Mouse (Mus musculus) CD4-positive, CD25-positive, alpha-beta regulatory T cell, adult 2 months (primary cell): ENCODE data around the gene Sipa1l1.

ENCODE experiments used
- DNase-seq: peaks from one replicate; pipeline ENCODE4 v3.0.0-alpha.2; 2012; ENCODE audit warnings: low read depth, low spot score

The Sipa1l1 gene

DNA sequence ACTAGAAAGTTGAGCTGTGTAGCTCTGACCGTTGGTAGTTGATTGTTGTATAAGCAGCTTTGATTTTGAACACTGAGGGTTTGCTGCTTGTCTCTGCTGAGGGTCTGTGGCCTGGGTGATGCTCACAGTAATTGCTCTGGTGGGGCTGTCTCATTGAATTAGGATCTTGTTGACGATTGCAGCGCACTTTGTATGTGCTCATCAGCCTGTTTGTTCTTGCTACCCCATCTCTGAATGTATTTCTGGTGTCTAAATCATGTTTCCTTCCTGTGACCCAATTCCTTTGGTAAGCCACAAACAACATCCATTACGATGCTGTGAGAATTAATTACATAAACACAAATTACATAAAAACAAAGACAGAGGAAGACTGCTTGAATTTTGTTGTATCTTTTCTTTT is 39.5 kb downstream of the Sipa1l1 start:
- peak; percentile 27 for DNase-seq

DNA sequence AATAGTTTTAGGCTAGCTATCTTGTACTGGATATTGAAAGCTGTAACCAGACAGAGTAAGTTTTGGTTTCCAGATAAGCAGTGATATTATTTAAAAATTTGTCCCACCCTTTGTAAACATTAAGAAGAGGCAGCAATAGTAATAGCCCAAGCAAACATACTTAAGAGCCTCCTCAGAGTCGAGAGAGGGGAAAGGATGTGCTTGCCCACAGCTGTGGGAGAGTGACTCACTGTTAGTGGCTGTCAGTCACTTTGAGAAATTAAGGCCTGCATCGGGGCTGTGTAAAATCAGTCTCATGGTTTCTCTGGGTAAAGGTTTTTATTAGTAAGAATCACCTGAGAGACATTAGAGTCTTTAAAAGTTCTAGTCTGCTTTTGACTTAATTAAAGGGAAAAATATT is 40.6 kb downstream of the Sipa1l1 start:
- peak; percentile 15 for DNase-seq

DNA sequence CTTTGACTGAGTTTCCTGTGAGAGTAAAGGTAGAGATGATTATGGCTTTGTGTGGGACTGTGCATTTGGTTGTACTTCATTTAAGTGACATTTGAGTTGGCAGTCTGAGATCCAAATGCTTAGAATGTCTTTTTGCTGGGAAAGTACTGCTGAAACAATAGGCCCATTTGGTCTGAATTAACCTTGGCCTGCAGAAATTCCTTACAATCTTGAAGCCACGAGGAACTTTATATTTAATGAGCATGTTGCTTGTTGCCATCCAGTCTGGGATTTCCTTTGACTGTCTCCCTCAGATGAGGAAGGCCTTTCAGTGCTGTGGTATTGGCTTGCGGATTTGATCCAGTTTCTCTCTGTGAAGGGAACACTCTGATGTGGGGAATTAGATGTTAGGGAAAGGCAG is 43.9 kb downstream of the Sipa1l1 start:
- DNase-seq = no peak

DNA sequence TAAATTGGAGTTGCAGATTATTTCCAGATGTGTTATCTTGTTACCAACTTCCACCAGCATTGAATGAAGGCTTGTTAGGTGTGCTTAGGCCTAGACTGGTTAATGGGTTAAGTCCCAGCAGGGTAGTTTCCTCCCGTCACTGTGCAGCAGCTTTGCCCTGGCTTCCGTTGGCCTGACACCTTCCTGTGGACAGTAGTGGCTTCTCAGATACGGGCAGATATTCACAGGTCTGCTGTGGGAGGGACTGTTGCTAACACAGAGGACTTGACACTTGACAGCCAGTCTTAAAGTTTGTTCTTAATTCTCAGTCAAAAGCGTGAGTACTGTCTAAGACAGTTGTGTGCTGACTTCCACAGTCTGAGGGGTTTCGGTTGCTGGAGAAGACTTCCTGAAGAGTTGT is 45.8 kb downstream of the Sipa1l1 start:
- DNase-seq = no peak

DNA sequence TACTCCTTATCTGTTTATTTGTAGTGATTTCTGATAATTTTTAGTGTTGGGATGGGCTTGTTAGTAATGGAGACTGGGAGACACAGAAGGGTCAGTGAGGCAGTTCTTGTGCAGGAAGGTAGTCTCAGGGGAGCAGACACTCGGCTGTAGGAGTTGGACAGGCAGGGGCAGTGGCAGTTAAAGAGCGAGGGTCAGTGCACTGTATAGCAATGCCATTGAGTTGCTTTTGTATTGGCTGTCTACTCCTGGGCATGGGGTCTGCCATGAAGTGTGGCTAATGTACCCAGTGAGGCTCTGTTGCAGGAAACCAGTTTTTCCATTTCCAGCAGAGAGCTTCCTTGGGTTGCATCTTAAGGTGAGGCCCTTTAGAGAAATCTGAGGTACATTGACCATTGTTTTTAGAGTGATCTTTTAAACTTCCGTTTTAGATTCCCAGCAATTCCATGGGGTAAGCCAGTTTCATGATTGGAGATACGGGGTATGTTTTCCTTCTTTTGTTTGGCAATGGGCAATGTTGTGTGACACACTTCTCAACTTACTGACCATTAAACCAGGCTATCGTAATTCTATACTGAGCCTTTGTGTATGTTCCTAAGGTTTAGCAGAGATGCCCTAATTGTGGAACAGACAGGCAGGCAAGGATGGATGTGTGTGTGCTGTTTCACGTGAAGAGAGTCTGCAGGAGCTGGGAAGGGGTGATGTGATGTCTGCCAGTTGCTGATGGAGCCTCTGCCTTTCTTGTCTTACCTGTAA is 47.9 kb downstream of the Sipa1l1 start:
- no peak for DNase-seq

DNA sequence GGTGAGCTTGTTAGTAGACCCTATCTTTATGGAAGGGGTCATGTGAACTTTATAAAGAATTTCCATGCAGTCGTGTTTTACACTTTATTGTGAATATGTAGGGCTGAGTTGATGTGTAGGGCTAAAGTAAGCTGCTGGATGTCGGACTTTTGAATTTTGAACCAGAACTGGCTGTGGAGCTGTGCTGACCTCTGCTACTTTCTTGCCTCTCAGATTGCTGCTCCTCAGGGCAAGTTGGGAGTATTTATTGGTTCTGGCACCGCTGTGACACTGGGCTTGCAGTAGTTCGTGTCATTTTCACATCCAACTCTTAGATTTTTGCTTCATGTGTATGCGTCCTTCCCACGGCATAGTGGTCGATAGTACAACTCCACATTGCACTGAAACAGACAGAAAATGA is 49.1 kb downstream of the Sipa1l1 start:
- no peak for DNase-seq

DNA sequence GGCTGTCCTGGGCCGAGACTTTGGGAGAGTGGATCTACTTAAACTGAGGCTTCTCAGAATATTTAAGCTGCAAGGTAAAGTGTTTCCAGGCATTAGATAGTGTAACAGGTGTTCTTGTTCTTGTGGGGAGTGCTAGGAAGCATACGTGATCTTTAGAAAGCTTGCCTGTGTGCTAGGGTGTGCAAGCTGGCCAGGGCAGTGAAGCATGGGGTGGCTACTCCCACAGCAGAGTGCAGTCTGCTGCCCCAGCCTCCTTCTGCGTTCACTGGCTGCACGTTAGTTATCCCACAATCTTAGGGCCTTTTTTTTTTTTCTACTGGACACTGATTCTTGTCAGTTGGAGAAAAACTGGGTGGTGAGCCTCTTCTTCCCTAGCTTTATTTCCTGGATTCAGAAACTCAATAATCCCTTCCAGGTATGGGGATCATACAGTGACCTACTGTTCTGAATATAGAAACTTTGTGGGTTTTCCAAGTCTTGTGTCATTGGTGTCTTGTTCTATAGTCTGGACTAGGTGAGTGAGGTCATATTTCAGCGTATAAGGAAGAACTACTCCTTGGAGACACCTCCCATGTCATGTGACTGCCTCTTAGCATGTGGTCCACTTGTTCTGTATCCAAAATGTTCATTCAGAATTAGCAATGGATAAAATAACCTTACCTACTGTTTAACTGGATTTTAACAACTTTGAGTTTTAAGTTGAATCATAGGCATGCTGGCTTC is 51.4 kb downstream of the Sipa1l1 start:
- no peak for DNase-seq

DNA sequence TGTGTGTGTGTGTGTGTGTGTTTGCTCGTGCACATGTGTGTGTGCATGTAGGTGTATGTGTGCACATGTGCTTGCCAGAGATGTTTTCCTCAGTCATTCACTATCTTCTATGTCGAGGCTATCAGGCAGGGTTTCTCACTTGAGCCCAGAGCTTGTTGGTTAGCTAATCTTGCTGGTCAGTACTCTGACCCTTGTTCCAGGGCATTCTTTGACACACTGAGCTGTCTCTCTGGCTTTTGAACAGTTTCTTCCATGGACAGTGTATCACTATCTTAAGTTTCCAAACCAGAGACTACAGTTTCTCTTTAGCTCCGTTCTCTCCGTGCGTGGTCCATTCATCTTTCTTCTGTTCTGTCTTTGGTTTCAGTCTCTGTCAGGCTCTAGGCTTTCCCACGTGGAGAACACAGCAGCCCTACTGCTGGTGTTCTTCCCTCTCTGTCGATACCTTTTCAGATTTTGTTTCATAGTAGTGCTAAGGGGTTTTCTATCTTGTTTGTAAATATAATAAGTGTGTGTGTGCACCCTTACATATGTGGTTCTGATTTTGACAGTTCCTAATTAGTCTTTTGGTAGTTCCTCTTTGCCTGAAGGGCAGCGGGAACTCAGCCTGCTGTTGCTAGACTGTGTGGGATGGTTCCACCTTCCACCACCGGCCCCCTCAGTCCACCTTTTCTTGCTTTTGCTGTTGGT is 54.2 kb downstream of the Sipa1l1 start:
- no peak for DNase-seq

DNA sequence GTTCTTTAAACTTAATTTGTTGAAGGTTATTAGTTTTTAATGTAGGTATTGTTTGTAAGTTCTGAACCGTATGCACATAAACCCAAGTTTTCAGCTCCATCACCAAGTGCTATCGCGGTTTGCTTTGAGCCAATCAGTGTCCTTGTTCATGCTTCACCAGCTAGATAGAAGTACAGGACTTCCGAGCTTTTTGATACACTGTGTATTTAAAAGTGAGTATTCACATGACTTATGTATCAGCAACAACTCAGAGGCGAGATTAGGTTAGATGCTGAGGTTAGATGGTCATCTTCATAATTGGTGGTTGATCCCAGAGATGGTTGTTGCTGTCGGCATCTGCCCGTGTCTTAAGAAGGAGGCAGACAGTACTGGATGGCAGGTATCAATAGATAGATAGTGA is 55.7 kb downstream of the Sipa1l1 start:
- DNase-seq = no peak

DNA sequence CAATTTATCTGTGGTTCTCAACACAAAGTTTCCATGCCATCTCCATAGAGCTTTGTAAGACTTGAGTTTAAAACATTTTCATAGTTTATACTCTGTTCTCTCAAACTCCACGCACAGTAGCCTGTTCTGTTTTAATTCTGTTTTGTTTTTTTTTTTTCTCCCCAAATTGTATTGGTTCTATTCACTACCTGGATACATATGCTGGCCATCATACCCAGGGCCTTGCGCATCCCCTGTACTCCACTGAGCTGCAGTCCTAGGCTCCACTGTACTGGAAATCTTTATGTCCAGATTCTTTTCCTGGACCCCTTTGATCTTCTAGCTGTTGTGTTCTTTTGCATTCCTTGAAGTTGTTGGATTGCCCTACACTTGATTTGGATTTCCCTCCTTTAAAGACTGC is 56.2 kb downstream of the Sipa1l1 start:
- DNase-seq = no peak

DNA sequence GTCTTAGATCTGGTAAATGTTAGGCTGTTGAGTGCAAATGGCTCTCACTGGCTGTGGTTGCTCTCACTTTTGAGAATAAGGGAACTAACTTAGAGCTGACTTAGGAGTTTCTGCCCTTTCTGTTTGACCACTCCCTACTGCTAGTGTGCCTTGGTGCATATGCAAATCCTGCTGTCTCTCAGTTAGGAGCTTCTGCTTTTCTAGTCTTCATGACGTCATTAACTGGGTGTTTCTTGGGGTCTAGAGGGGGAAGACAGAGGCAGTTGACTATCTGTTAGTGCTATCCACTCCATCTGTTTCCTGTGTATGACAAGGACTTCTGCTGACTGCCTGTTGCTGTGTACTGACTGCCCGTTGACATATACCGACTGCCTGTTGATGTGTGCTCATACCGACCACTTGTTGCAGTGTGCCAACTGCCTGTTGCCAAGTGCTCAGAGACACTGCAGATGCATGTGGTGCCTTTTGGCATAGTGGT is 56.7 kb downstream of the Sipa1l1 start:
- peak; percentile 44 for DNase-seq

DNA sequence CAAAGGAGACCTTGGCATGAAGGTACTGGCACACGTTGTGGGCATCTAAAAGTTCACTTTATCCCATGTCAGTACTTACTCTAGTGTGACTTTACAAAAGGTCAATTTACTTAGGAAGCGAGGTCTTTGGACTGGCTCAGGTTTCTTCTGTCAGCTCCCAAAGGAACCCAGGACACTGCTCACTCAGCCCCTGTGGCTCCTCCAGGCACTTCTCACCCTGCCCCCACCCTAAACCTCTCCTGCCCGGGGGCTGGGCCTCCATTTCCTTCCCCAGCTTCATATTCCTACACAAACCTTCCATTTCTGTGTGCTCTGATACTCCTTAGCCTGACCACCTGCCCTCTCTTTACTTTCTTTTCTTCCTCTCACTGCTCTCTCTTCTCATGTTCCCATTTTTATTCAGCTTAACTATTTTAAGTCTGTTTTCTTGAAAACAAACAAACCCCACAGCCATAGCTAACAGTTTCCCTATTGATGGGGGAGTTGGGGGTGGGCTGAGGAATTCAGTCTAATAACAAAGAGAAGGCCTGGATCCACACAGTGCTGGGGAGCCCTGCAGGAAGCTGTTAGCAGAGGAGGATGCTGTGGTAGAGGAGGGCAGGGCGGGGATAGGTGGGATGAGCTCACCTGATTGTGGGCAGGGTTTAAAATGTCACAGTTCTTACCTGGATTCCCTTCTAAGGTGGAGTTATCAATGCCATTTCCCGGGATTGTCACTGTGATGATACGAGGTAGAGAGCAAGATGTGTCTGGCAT is 57.4 kb downstream of the Sipa1l1 start:
- DNase-seq = no peak

DNA sequence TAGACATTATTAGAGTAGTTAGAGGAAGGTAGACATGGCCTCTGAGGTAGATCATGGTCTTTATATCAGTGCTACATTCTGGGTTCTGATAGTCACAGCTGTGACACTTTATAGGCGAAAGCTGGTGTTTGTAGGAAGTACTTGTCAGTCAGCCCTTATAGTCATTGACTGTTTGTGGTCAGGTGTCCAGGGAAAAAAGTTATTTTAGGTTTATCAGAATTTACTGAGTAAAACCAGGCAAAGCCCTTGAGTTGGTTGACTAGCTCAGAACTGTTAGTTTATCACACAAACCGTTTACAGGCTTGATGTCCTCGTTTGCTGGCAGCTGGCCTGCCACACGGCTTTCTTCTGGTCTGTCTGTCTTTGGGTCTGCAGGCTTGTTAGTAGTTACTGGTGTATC is 61.0 kb downstream of the Sipa1l1 start:
- DNase-seq = no peak

DNA sequence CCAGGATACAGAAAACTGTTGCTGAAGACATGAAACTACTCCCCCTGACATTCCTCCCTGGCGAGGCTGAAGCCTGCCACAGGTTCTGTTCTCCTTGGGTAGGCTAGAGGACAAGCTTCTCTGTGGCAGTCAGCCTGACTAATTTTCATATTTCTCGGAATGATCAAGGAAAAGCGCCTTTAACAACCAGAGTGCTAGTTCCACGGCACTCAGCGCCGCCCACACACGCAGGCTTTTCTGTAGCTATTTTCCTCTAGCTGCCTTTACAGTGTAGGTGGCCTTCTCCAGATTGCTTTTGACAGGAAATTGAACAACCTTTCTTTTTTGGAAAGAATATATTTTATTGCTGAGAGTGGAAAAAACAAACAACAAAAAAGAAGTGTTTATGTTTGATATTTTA is 62.1 kb downstream of the Sipa1l1 start:
- peak; percentile 49 for DNase-seq

DNA sequence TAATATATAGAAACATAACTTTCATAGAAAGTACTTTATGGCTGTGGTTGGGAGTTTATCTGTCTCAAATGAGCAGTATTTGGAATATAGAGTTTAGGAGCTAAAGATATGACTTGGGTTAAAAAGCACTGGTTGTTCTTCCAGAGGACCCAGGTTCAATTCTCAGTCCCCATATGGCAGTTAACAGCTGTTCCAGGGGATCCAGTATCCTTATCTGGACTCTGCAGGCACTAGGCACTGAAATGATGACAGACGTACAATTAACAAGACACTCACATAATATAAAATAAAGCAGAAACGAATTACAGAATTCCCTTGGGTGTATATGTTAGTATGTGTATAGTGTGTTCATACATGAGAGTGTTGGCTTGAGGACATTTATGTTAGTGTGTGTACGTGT is 64.1 kb downstream of the Sipa1l1 start:
- DNase-seq = no peak

DNA sequence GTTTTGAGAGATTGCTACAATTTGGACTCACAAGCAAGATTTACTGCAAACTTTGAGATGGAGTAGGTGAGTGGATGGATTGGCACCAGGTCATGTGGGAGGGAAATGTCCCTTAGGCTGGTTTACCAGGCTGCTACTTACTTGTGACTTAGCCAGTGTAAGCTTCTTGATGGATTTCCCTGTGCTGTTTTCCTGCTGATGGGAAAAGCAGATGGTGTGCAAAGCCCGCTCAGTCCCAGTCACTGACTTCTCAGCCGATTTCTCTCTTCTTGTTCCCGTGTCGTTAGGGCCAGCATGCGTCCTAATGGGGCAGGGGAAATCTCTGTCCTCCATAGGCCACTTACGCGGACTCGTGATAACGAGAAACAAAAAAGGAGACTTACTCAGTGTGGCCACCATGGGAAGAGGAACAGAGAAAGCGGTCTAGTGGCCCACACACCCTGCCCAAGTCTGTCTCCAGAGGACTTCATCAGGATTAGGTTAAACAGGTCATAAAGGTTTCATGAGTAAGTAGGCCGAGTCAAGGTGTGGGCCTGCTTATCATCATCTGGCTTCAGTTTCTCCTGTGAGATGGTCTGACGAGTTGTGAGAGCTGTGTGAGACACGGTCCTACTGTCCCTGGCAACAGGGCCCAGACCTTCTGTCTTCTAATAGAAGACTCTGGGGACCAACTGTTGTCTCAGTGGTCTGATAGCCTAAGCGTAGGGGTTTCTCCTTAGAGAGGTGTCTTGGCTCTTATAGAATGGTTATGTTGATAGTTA is 65.5 kb downstream of the Sipa1l1 start:
- DNase-seq = no peak

DNA sequence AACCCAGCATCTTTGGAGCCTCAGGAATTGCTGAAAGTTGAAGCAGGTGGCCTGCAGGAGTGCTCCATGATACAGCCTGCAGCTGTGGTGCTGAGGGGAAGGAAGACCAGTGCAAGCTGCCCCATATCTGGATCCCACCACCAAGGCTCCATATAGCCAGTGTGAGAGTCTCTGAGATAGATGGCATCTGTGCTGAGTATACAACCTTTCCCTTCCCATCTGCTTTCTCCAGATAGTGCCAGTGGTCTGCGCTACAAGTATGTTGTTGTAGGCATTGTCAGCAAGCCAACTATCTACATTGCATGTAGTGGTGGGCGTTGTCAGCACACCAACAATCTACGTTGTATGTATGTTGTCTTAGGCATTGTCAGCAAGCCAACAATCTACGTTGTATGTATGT is 68.0 kb downstream of the Sipa1l1 start:
- DNase-seq = no peak

DNA sequence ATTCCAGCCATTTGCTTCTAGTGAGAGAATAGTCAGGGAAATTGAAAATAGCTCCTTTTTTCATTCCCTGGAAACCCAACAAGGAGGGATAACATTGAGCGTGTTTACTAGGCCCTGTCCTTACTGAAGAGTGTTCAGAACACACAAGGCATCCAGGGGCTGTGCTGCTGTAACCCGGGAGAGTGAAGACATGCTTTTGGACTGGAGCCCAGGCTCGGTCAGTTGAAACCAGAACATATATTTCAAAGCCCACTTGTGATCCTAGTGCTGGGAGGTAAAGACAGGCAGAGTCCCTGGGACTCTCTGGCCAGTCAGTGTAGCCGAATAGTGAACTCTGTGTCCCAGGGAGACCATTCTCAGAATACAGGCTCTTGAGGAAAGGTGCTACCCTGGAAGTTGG is 68.8 kb downstream of the Sipa1l1 start:
- no peak for DNase-seq

DNA sequence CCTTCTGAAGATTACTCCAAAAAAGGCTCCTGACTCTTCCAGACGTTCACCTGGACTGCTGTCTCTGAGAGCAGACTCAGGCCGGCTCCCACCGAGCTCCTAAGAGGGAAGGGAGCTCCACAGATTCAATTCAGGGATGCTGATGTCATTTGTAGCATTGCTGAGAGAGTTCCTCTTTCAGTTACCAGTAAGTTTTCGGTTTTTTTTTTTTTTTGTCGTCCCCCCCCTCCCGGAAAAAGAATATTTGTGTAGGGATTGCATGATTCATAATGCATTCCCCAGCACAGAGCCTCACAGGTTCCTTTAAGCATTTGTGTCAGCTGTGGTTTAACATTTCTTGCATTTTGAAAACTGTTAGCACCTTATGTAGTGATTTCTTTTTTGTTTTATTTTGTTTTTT is 71.6 kb downstream of the Sipa1l1 start:
- no peak for DNase-seq

DNA sequence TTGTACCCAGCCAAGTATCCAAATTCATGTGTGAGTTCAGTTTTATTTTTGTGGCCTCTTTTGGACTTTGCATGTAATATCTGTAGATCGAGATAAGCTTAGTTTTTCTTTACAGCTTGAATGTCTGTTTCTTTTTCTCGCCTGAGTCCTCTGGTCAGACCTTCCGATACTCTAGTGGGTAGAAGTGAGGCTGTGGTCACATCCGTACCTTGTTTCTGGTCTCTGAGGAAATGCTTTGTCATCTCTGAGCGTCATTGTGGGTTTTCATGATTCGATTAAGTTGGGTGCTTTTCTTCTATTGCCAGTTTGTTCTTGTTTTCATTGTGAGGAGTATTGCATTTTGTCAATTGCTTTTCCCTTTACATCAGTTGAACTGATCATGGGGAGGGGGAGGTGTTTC is 76.1 kb downstream of the Sipa1l1 start:
- peak; percentile 75 for DNase-seq

DNA sequence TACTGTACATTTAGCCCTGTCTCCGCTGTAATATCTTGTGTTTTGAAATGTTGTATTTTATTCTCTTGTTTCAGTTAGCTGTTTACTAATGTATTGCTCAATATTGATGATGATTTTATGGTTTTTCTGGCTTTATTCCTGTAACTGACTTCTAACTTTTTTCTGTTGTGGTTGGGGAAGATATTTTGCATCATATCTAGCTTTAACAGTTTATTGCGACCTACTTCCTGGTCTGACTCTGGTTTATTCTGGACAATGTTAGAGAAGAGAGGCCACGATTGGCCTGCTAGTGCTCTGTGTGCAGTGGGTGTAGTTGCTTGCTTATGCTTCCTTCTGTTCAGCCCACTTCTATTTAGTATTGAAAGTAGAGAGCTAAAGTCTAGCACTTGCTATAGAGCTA is 77.3 kb downstream of the Sipa1l1 start:
- DNase-seq = no peak
